Comparison of ENCODE assay signal across 11 mouse cellular contexts in genomic region chr8:127774642-127775041, GRCm38 (mm10).
A peak's percentile ranks its signal among the peaks of the same experiment; 100 is the strongest.
DNase-seq lines count a peak whose midpoint lies in the region; ATAC-seq and TF ChIP-seq lines count a peak whose summit lies in the region.
"Had no signal": no experiment of that assay in that cellular context is flagged by ENCODE, and none has a peak within 500 bp of the region (broad histone marks: within the 10 kb centered on the region; RNA-seq: fewer than 3 reads in every experiment).

No protein-coding gene starts in this region.

- no peak overlapping the region for H3K4me3 ChIP-seq in embryonic facial prominence, embryonic 11.5 days (ENCODE audit: low read depth, low read length)
- no peak overlapping the region for H3K4me3 ChIP-seq in embryonic facial prominence, embryonic 10.5 days
- H3K4me3 ChIP-seq in layer of hippocampus, adult 2 months: peak overlapping the region; percentile 1; the same call in 1 of the 2 replicates
- H3K4me3 ChIP-seq in midbrain, embryonic 15.5 days: no peak overlapping the region
- no peak overlapping the region for H3K4me3 ChIP-seq in stomach, postnatal 0 days (ENCODE audit: low read depth, low read length)
- no peak overlapping the region for H3K4me3 ChIP-seq in kidney, adult 2 months (ENCODE audit: insufficient read depth, low read depth, low read length)
- no peak overlapping the region for H3K4me3 ChIP-seq in cerebellum, adult 2 months (replicated peaks; ENCODE audit: insufficient read depth, low read depth, low read length)
- H3K4me3 ChIP-seq: limb, embryonic 15.5 days had no signal

- no peaks in the 10 kb centered on the region for H3K36me3 ChIP-seq in embryonic facial prominence, embryonic 11.5 days (replicated peaks; ENCODE audit: control insufficient read depth, insufficient read depth, low read depth, low read length)
- no peaks in the 10 kb centered on the region for H3K36me3 ChIP-seq in embryonic facial prominence, embryonic 10.5 days (replicated peaks)
- no peaks in the 10 kb centered on the region for H3K36me3 ChIP-seq in midbrain, embryonic 15.5 days (replicated peaks)
- no peaks in the 10 kb centered on the region for H3K36me3 ChIP-seq in stomach, postnatal 0 days (ENCODE audit: control insufficient read depth, insufficient read depth, low read length)
- H3K36me3 ChIP-seq in kidney, adult 2 months (ENCODE audit: control insufficient read depth, insufficient read depth, low read length): no peaks in the 10 kb centered on the region
- H3K36me3 ChIP-seq: limb, embryonic 15.5 days had no signal

- H3K9ac ChIP-seq in embryonic facial prominence, embryonic 11.5 days (replicated peaks; ENCODE audit: low read length): no peak overlapping the region
- H3K9ac ChIP-seq in midbrain, embryonic 15.5 days: no peak overlapping the region
- H3K9ac ChIP-seq in stomach, postnatal 0 days (ENCODE audit: low read length): no peak overlapping the region
- H3K9ac ChIP-seq: limb, embryonic 15.5 days had no signal

- TF ChIP-seq CTCF in layer of hippocampus, adult 2 months (conservative IDR thresholded peaks at IDR 0.05): no peak
- TF ChIP-seq CTCF in stomach, postnatal 0 days (IDR thresholded peaks at IDR 0.05; ENCODE audit: low read depth): no peak
- no peak for TF ChIP-seq CTCF in kidney, adult 2 months (conservative IDR thresholded peaks at IDR 0.05; ENCODE audit: insufficient read depth, insufficient read length, low read depth, low read length)
- no peak for TF ChIP-seq CTCF in cerebellum, adult 2 months (IDR thresholded peaks at IDR 0.05; ENCODE audit: borderline replicate concordance, insufficient read depth, low read depth, low read length)

- TF ChIP-seq EP300 in stomach, postnatal 0 days (optimal IDR thresholded peaks at IDR 0.05): no peak

- WGBS in embryonic facial prominence, embryonic 11.5 days: 83% methylated on average over 9 of the region's 9 CpGs
- WGBS in embryonic facial prominence, embryonic 10.5 days: 86% methylated on average over 9 of the region's 9 CpGs
- 44% methylated on average over 9 of the region's 9 CpGs for WGBS in midbrain, embryonic 15.5 days
- 66% methylated on average over 9 of the region's 9 CpGs for WGBS in stomach, postnatal 0 days
- WGBS in kidney, adult 2 months: 91% methylated on average over 9 of the region's 9 CpGs
- WGBS in cerebellum, adult 2 months: 11% methylated on average over 9 of the region's 9 CpGs

- no peaks in the 10 kb centered on the region for H3K4me1 ChIP-seq in embryonic facial prominence, embryonic 11.5 days (ENCODE audit: control insufficient read depth, insufficient read depth, low read length)
- H3K4me1 ChIP-seq in embryonic facial prominence, embryonic 10.5 days: peaks cover 19% of the 10 kb centered on the region
- H3K4me1 ChIP-seq in midbrain, embryonic 15.5 days: peaks cover 35% of the 10 kb centered on the region
- H3K4me1 ChIP-seq in stomach, postnatal 0 days (replicated peaks; ENCODE audit: control insufficient read depth, insufficient read depth): no peaks in the 10 kb centered on the region
- no peaks in the 10 kb centered on the region for H3K4me1 ChIP-seq in kidney, adult 2 months (ENCODE audit: control insufficient read depth, insufficient read depth, low read length)
- H3K4me1 ChIP-seq in cerebellum, adult 2 months (ENCODE audit: control insufficient read depth, insufficient read depth, low read length): no peaks in the 10 kb centered on the region

- DNase-seq in embryonic facial prominence, embryonic 11.5 days (ENCODE audit: low spot score): peak; percentile 21
- no peak for DNase-seq in embryonic facial prominence, embryonic 10.5 days (ENCODE audit: low spot score)
- DNase-seq in brain, adult 2 months (ENCODE audit: low read depth, low spot score): peak; percentile 84
- peak; percentile 59 to 83 for DNase-seq in layer of hippocampus, adult 2 months (ENCODE audit: low spot score in 2 of 2)
- DNase-seq in stomach, postnatal 0 days (ENCODE audit: low spot score): no peak
- no peak for DNase-seq in kidney, adult 2 months
- DNase-seq in cerebellum, adult 2 months: no peak
- DNase-seq: spleen, adult 18-20 months had no signal

- no peaks in the 10 kb centered on the region for H3K9me3 ChIP-seq in embryonic facial prominence, embryonic 11.5 days (replicated peaks; ENCODE audit: control insufficient read depth, low read length)
- H3K9me3 ChIP-seq in embryonic facial prominence, embryonic 10.5 days: no peaks in the 10 kb centered on the region
- no peaks in the 10 kb centered on the region for H3K9me3 ChIP-seq in midbrain, embryonic 15.5 days
- H3K9me3 ChIP-seq in stomach, postnatal 0 days (ENCODE audit: control insufficient read depth, low read length): no peaks in the 10 kb centered on the region
- H3K9me3 ChIP-seq: limb, embryonic 15.5 days had no signal

- no peaks in the 10 kb centered on the region for H3K27me3 ChIP-seq in embryonic facial prominence, embryonic 11.5 days (ENCODE audit: control insufficient read depth, insufficient read depth, low read length)
- H3K27me3 ChIP-seq in embryonic facial prominence, embryonic 10.5 days (replicated peaks; ENCODE audit: low read depth, poor library complexity, severe bottlenecking): 0 out of 2 replicates have a peak, but pooled peaks cover 6% of the 10 kb centered on the region
- no peaks in the 10 kb centered on the region for H3K27me3 ChIP-seq in midbrain, embryonic 15.5 days (replicated peaks)
- H3K27me3 ChIP-seq in stomach, postnatal 0 days (ENCODE audit: control insufficient read depth, insufficient read depth, low read length): no peaks in the 10 kb centered on the region
- H3K27me3 ChIP-seq in kidney, adult 2 months (replicated peaks; ENCODE audit: control insufficient read depth, insufficient read depth, low read length): no peaks in the 10 kb centered on the region
- no peaks in the 10 kb centered on the region for H3K27me3 ChIP-seq in cerebellum, adult 2 months (ENCODE audit: control insufficient read depth, insufficient read depth, low read length)
- H3K27me3 ChIP-seq: limb, embryonic 15.5 days had no signal

- ATAC-seq in embryonic facial prominence, embryonic 11.5 days (replicated peaks; ENCODE audit: insufficient number of reproducible peaks, low FRiP score, low TSS enrichment, low read depth): no peak
- peak; percentile 51 for ATAC-seq in midbrain, embryonic 15.5 days (replicated peaks)
- no peak for ATAC-seq in stomach, postnatal 0 days (ENCODE audit: low FRiP score, low TSS enrichment)
- ATAC-seq: intestine, embryonic 16.5 days had no signal

- H3K4me2 ChIP-seq in embryonic facial prominence, embryonic 11.5 days (ENCODE audit: low read depth, low read length): no peak overlapping the region
- peak overlapping the region; percentile 18 for H3K4me2 ChIP-seq in midbrain, embryonic 15.5 days
- H3K4me2 ChIP-seq in stomach, postnatal 0 days (replicated peaks; ENCODE audit: low read depth): no peak overlapping the region
- H3K4me2 ChIP-seq: limb, embryonic 15.5 days had no signal

- no peak overlapping the region for H3K27ac ChIP-seq in embryonic facial prominence, embryonic 11.5 days (replicated peaks; ENCODE audit: low read depth, low read length)
- no peak overlapping the region for H3K27ac ChIP-seq in embryonic facial prominence, embryonic 10.5 days (replicated peaks)
- peak overlapping the region; percentile 84 for H3K27ac ChIP-seq in layer of hippocampus, adult 2 months
- H3K27ac ChIP-seq in midbrain, embryonic 15.5 days: peak overlapping the region; percentile 60; the same call in 1 of the 2 replicates
- H3K27ac ChIP-seq in stomach, postnatal 0 days (replicated peaks): no peak overlapping the region
- H3K27ac ChIP-seq in kidney, adult 2 months (ENCODE audit: insufficient read depth, low read depth, low read length): no peak overlapping the region
- no peak overlapping the region for H3K27ac ChIP-seq in cerebellum, adult 2 months (ENCODE audit: insufficient read depth, low read length)
- H3K27ac ChIP-seq: limb, embryonic 15.5 days had no signal

- TF ChIP-seq POLR2A in kidney, adult 2 months (IDR thresholded peaks at IDR 0.05; ENCODE audit: low read depth, low read length): no peak
- no peak for TF ChIP-seq POLR2A in cerebellum, adult 2 months (IDR thresholded peaks at IDR 0.05; ENCODE audit: borderline replicate concordance, insufficient read depth, low read length)

Comparison
In these comparisons a context has a peak if more than half of its experiments do, and no peak if none do; other contexts are left out.
1. DNase-seq: peak in embryonic facial prominence, embryonic 11.5 days (single experiment), brain, adult 2 months (single experiment) and layer of hippocampus, adult 2 months (2 of 2); none in embryonic facial prominence, embryonic 10.5 days (single experiment), stomach, postnatal 0 days (single experiment), kidney, adult 2 months (single experiment) and cerebellum, adult 2 months (0 of 2).
2. H3K27ac ChIP-seq: peak in layer of hippocampus, adult 2 months (single experiment) and midbrain, embryonic 15.5 days (single experiment); none in embryonic facial prominence, embryonic 11.5 days (single experiment), embryonic facial prominence, embryonic 10.5 days (single experiment), stomach, postnatal 0 days (single experiment), kidney, adult 2 months (single experiment) and cerebellum, adult 2 months (single experiment).